ENCODE assay signal across 22 mouse cellular contexts in genomic region chr8:81586783-81587182, GRCm38 (mm10).
"Had no signal": no experiment of that assay in that cellular context is flagged by ENCODE, and none has a peak within 500 bp of the region (broad histone marks: within the 10 kb centered on the region; RNA-seq: fewer than 3 reads in every experiment).

No protein-coding gene starts in this region.

- H3K9ac ChIP-seq: kidney, embryonic 15.5 days; limb, embryonic 12.5 days; limb, embryonic 15.5 days; liver, embryonic 15.5 days; lung, embryonic 15.5 days; midbrain, embryonic 13.5 days; stomach, embryonic 15.5 days had no signal

- H3K27ac ChIP-seq: kidney, embryonic 15.5 days; limb, embryonic 12.5 days; limb, embryonic 15.5 days; liver, embryonic 15.5 days; lung, embryonic 15.5 days; midbrain, embryonic 10.5 days; midbrain, embryonic 13.5 days; stomach, embryonic 15.5 days had no signal

- H3K9me3 ChIP-seq: kidney, embryonic 15.5 days; limb, embryonic 12.5 days; limb, embryonic 15.5 days; liver, embryonic 15.5 days; lung, embryonic 15.5 days; megakaryocyte, embryonic 14.5 days; midbrain, embryonic 10.5 days; midbrain, embryonic 13.5 days; stomach, embryonic 15.5 days had no signal

- H3K4me1 ChIP-seq: kidney, embryonic 15.5 days; limb, embryonic 12.5 days; liver, embryonic 15.5 days; lung, embryonic 15.5 days; midbrain, embryonic 10.5 days; midbrain, embryonic 13.5 days; stomach, embryonic 15.5 days had no signal

- H3K27me3 ChIP-seq: kidney, embryonic 15.5 days; limb, embryonic 12.5 days; limb, embryonic 15.5 days; liver, embryonic 15.5 days; lung, embryonic 15.5 days; megakaryocyte, embryonic 14.5 days; midbrain, embryonic 13.5 days; stomach, embryonic 15.5 days had no signal

- DNase-seq: kidney, adult 11 months; kidney, adult 8-10 months; kidney, postnatal 10 days; kidney, postnatal 36 days; layer of hippocampus, postnatal 36 days; left cerebral cortex, postnatal 4 days; lung, adult 18-20 months; lung, postnatal 14 days; lung, postnatal 4 days; thymus, postnatal 36 days had no signal

- ATAC-seq: midbrain, embryonic 13.5 days; midbrain, embryonic 16.5 days had no signal

- H3K4me3 ChIP-seq: kidney, embryonic 15.5 days; limb, embryonic 12.5 days; limb, embryonic 15.5 days; liver, embryonic 15.5 days; lung, embryonic 15.5 days; megakaryocyte, embryonic 14.5 days; midbrain, embryonic 10.5 days; midbrain, embryonic 13.5 days; myocyte; stomach, embryonic 15.5 days had no signal

- H3K4me2 ChIP-seq: kidney, embryonic 15.5 days; limb, embryonic 12.5 days; limb, embryonic 15.5 days; liver, embryonic 11.5 days; liver, embryonic 15.5 days; lung, embryonic 15.5 days; midbrain, embryonic 13.5 days; stomach, embryonic 15.5 days had no signal

- H3K36me3 ChIP-seq: kidney, embryonic 15.5 days; limb, embryonic 12.5 days; limb, embryonic 15.5 days; liver, embryonic 15.5 days; lung, embryonic 15.5 days; midbrain, embryonic 10.5 days; midbrain, embryonic 13.5 days; stomach, embryonic 15.5 days had no signal
